Mouse (Mus musculus): ENCODE measurements around the gene Tmcc1.

DNA sequence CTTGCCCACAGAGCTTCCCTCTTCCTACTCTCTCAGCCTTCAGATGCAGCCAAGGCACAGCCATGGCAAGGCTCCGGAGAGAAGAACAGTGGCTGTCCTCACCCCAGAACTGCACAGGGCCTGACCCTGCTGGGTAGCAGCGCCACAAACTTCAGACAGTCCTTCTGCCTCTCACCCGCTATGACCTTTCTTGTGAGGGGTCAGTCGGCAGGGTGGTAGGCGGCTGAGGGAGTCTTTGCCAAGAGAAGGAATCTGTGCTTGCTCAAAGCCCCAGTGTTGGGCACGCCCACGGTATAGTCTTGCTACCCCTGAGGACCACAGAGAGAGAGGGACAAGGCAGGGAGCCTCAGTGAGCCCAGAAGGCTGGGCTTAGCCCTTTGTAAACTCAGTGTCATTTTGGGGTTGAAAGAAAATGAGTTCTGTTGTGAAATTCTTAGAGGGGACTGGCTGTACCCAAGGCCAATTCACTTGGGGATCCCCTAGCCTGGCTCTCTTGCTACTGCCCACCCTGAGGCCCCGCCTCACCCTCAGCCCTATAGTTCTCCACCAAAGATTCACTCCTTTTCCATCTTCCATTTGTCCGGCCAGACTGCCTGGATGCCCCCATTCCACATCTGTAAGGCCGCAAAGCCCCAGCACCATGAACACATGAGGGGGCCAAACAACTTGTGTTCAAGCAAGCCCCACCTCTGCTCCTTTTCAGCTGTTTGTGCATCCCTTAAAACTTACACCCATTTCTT lies 201.2 kb downstream of the Tmcc1 start:
- TF ChIP-seq CTCF (IDR thresholded peaks at IDR 0.05; ENCODE audit: borderline replicate concordance, extremely low read depth, insufficient read depth, insufficient read length) (no peak), POLR2A (IDR thresholded peaks at IDR 0.05; ENCODE audit: borderline replicate concordance, extremely low read depth, insufficient read depth, insufficient read length, poor library complexity, severe bottlenecking) (no peak)
